Mouse (Mus musculus) liver, adult 2 months (tissue): ENCODE results near the gene Ubiad1. TPM values are rescaled to one million over a fixed set of nuclear protein-coding genes. Genes with fewer than 3 reads are reported as not detected.

Experiments used
- DNase-seq: peaks from one replicate; pipeline ENCODE4 v3.0.0-alpha.2; 2011; ENCODE audit warnings: low read depth, low spot score; ENCODE audit errors: extremely low read depth
- H3K27ac ChIP-seq: fragments of 200-500 bp; replicated peaks from 2 replicates; pipeline ENCODE4 v1.5.1; 2012; ENCODE audit warnings: low read depth, mild to moderate bottlenecking, control low read depth, inconsistent platforms, low read length; ENCODE audit not compliant: insufficient read depth
- H3K27me3 ChIP-seq: fragments of 200-500 bp; 2 replicates; pipeline ENCODE4 v1.6.1; 2012; ENCODE audit warnings: mild to moderate bottlenecking, moderate library complexity, low read length, inconsistent platforms; ENCODE audit not compliant: control insufficient read depth, insufficient read depth
- H3K36me3 ChIP-seq: fragments of 200-500 bp; 2 replicates; pipeline ENCODE4 v1.6.1; 2012; ENCODE audit warnings: low read length, inconsistent platforms; ENCODE audit not compliant: control insufficient read depth, insufficient read depth
- H3K4me1 ChIP-seq: fragments of 200-500 bp; 2 replicates; pipeline ENCODE4 v1.6.1; 2011; ENCODE audit warnings: low read length; ENCODE audit not compliant: control insufficient read depth, insufficient read depth
- H3K4me3 ChIP-seq: fragments of 200-500 bp; 2 replicates; pipeline ENCODE4 v1.5.1; 2011; ENCODE audit warnings: low read depth, mild to moderate bottlenecking, control low read depth, low read length, moderate library complexity; ENCODE audit not compliant: insufficient read depth
- H3K79me2 ChIP-seq: fragments of 200-500 bp; 2 replicates; pipeline ENCODE4 v1.6.1; 2012; ENCODE audit warnings: inconsistent platforms, mild to moderate bottlenecking, low read length, moderate library complexity; ENCODE audit not compliant: control insufficient read depth, insufficient read depth
- H3K9ac ChIP-seq: fragments of 200-500 bp; 2 replicates; pipeline ENCODE4 v1.6.1; 2012; ENCODE audit warnings: low read depth, mild to moderate bottlenecking, control low read depth, inconsistent platforms, low read length
- CTCF ChIP-seq: fragments of 200-500 bp; IDR thresholded peaks from 2 replicates; pipeline ENCODE4 v1.5.1; 2011; ENCODE audit warnings: low read depth, low read length, control low read depth
- POLR2A ChIP-seq: fragments of 200-500 bp; IDR thresholded peaks from 2 replicates; pipeline ENCODE4 v1.6.1; 2011; ENCODE audit warnings: low read length, control low read depth; ENCODE audit not compliant: insufficient read depth; ENCODE audit errors: extremely low read depth
- WGBS: fragments of 180-500 bp; shearing (Covaris S2); methylation state at CpG from one replicate; pipeline ENCODE4 v1.1.7; 2018; 5-methylcytosine and 5-hydroxymethylcytosine counted together
- polyA plus RNA-seq: library from polyadenylated mRNA; depleted of rRNA; stranded (reverse); fragments of >200 nt; gene quantifications from 2 replicates; pipeline ENCODE4 v1.2.3, GENCODE M21; 2012
- total RNA-seq: library from RNA; depleted of rRNA; stranded (reverse); fragments of >200 nt; gene quantifications from 2 replicates; pipeline ENCODE4 v1.2.3, GENCODE M21; 2014

Gene Ubiad1
- total and polyA plus RNA-seq, 2 experiments: 5.5 to 21.0 TPM

DNA sequence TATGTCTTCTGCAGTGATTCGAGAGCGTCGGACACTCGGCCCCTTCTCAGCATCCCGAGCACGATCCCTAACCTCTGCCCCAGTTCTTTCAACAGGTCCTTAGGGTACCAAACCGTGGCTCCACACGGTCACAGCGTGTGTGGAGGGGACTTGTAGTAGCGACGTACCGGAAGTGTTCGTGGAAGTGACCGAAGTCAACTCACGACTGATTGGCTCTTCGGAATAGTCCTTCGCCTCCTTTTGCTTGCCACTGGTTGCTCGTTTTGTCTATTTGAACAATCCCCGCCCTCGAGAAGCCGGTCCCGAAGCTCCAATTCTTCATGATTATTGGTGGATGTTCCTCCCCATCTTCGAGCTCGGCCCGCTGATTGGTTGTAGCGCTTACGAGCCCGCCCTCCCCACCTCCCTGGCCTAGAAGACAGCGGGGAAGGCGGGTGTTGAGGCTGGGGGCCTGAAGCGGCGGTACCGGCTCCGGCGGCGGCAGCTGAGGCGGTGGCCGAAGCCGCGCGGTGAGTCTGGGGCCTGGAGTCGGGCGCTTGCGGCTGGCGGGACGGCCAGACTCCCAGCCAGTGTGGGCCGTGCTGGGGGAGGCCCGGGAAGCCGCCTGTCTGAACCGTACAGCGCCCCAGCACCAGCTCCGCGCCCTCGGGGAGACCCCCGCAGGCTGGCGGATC, 3.7 kb upstream of the Ubiad1 start, which contains the start of gene Mtor:
Gene Mtor (plus strand): TSS at position 433 of the 674 bp plus-strand sequence.
- peak; percentile 100 for DNase-seq
- Histone ChIP-seq H3K27me3 (no peaks in the 10 kb centered on the region), H3K4me1 (peaks cover 11% of the 10 kb centered on the region), H3K79me2 (peaks cover 15% of the 10 kb centered on the region; the same call in 1 of the 2 replicates), H3K4me3 (peak within 1 kb of the TSS; percentile 87), H3K9ac (peak within 1 kb of the TSS; percentile 91), H3K36me3 (peaks cover 11% of the 10 kb centered on the region; the same call in 1 of the 2 replicates), H3K27ac (peak within 1 kb of the TSS; percentile 44)
- under 1% methylated on average over 56 of the region's 56 CpGs for WGBS
- TF ChIP-seq CTCF: no peak
- peak; percentile 78; the same call in 1 of the 2 replicates for TF ChIP-seq POLR2A

DNA sequence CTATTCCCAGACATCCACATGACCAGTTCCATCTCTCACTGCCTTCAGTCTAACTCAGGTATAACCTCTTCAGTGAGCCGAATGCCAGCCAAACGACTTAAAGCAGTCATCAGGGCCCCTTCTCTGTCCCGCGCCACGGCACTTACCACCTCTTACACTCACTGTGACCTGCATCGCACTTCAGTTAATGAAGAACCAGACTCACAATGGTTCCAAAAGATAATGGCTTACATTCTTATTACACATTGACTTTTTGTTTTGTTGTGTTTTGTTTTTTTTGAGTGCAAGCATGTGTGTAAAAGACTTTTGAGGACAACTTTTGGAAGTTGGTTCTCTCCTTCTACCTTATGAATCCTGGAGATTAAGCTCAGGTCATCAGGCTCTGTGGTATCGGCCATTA, 2.0 kb downstream of the Ubiad1 start:
- Histone ChIP-seq H3K79me2 (peaks cover 2% of the 10 kb centered on the region; the same call in 1 of the 2 replicates), H3K27me3 (no peaks in the 10 kb centered on the region), H3K4me3 (no peak overlapping the region), H3K4me1 (peaks cover 12% of the 10 kb centered on the region), H3K36me3 (no peaks in the 10 kb centered on the region), H3K27ac (no peak overlapping the region), H3K9ac (no peak overlapping the region)
- WGBS: 80% methylated on average over 7 of the region's 7 CpGs
- DNase-seq: no peak
- TF ChIP-seq CTCF (no peak), POLR2A (no peak)

DNA sequence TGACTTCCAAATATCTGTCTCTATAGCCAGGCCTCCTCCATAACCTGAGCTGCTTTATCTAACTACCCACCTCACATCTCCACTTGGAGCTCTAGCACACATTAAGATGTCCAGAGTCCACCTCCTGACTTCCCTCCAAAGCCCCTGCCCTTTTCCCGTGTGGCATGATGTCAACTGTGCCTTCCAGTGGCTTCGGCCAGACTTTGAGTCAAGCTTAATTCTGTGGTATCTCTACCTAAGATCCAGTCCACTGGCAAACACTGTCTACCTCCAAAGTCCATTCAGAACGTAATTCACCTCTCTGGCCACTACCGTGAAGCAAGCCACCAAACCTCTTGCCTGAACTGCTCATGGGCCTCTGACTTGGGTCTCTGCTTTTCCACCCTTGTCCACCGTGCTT, 2.6 kb downstream of the Ubiad1 start:
- H3K27me3 ChIP-seq: no peaks in the 10 kb centered on the region
- WGBS: 40% methylated on average over 5 of the region's 5 CpGs
- no peaks in the 10 kb centered on the region for H3K36me3 ChIP-seq
- no peak for TF ChIP-seq POLR2A
- TF ChIP-seq CTCF: no peak
- H3K79me2 ChIP-seq: peaks cover 2% of the 10 kb centered on the region; the same call in 1 of the 2 replicates
- DNase-seq: peak; percentile 48
- peaks cover 12% of the 10 kb centered on the region for H3K4me1 ChIP-seq
- no peak overlapping the region for H3K27ac ChIP-seq
- no peak overlapping the region for H3K9ac ChIP-seq
- no peak overlapping the region for H3K4me3 ChIP-seq

DNA sequence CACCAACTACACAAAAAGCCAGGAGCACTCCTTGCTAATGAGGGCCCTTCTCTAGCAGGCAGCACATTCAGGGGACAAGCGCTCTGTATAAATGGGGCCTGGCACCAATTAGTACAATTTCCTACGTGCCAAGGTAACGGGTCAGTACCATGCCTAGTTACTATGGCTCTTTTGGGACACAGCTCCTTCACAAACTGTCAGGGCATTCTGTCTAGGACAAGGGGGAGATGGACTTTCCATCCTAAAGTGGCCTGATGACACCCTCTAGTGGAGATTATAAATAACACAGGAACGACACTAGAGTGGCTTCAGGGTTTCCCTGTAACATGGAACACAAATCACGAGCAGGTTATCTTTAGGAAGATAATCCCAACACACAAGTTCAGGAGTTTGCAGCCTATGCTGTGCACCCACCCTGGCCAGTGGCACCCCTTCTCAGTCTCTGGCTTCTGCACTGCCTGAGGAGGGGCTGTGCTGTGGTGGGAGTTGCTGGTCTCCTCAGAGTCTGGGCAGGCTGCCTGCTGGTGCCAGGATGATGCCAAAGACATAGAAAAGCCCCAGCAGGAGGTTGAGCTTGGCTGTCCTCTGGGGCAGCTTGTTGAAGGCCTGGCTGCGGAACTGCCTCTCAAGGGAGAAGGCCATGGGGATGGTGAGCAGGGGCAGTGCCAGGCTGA, 8.8 kb downstream of the Ubiad1 start:
- Histone ChIP-seq H3K4me3 (no peak overlapping the region), H3K27me3 (no peaks in the 10 kb centered on the region), H3K4me1 (peaks cover 3% of the 10 kb centered on the region), H3K36me3 (no peaks in the 10 kb centered on the region), H3K9ac (no peak overlapping the region), H3K27ac (no peak overlapping the region), H3K79me2 (no peaks in the 10 kb centered on the region)
- TF ChIP-seq CTCF: no peak
- TF ChIP-seq POLR2A: no peak
- WGBS: 80% methylated on average over 6 of the region's 6 CpGs
- no peak for DNase-seq

DNA sequence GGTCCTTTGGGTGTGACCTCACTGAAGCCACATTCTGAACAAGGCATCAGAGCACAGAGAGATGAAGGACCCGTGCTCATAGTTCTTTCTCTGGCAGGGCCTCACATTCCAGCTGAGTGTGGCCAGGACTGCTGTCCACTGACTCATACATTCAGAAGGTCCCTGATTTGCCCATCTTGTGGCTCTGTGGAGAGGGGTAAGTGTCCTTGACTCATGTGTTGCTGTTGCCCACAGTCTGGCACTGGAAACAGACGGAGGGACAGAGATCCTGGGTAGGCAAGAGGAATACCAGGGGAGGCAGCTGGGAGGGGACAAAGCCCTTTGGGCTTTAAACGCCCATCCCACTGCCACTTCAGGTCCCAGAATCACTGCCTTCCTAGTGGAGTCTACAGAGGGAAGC, 9.5 kb downstream of the Ubiad1 start:
- no peak overlapping the region for H3K9ac ChIP-seq
- no peak for DNase-seq
- no peak overlapping the region for H3K27ac ChIP-seq
- H3K79me2 ChIP-seq: no peaks in the 10 kb centered on the region
- no peaks in the 10 kb centered on the region for H3K27me3 ChIP-seq
- peaks cover 3% of the 10 kb centered on the region for H3K4me1 ChIP-seq
- H3K36me3 ChIP-seq: no peaks in the 10 kb centered on the region
- TF ChIP-seq POLR2A: no peak
- no peak for TF ChIP-seq CTCF
- WGBS: 95% methylated on average over 3 of the region's 3 CpGs
- H3K4me3 ChIP-seq: no peak overlapping the region

DNA sequence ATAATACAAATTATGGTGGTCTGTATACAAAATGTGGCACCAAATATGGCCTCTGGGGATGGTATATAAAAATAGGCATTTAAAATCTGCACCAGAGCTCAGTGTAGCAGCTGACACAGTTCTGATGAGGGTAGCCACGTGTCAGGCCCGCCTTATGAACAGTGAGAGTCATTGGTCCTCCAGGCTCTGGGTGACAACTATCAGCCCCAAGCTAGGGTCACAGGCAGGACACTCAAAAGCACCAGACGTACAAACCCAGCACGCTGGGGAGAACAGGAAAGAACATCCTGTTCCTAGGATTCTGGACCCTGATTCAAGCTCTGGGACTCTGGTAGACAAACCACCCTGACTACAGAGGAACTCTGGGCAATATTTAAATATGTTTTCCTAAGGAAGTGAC, 10.0 kb downstream of the Ubiad1 start:
- DNase-seq: no peak
- TF ChIP-seq POLR2A (no peak), CTCF (no peak)
- no peaks in the 10 kb centered on the region for H3K79me2 ChIP-seq
- peaks cover 3% of the 10 kb centered on the region for H3K4me1 ChIP-seq
- no peak overlapping the region for H3K27ac ChIP-seq
- no peak overlapping the region for H3K4me3 ChIP-seq
- WGBS: 89% methylated on average over 4 of the region's 4 CpGs
- H3K9ac ChIP-seq: no peak overlapping the region
- no peaks in the 10 kb centered on the region for H3K27me3 ChIP-seq
- H3K36me3 ChIP-seq: no peaks in the 10 kb centered on the region
